Mouse (Mus musculus): ENCODE results near the gene Ifna5.

GRCm38 (mm10) chr4:88867366-88867925 is 32.1 kb downstream of the Ifna5 start:
- peak; percentile 95 for TF ChIP-seq CTCF (IDR thresholded peaks at IDR 0.05; ENCODE audit: extremely low read depth, insufficient read length, insufficient replicate concordance, low read depth, low read length)
- no peak for TF ChIP-seq POLR2A (IDR thresholded peaks at IDR 0.05; ENCODE audit: low read depth, low read length)

All from small intestine, adult 2 months (tissue).